Mouse (Mus musculus): ENCODE measurements around the gene Adgrl2. TPM values are rescaled to one million over a fixed set of nuclear protein-coding genes. Genes with fewer than 3 reads are reported as not detected.

Gene Adgrl2
- 1 to 10 TPM; 1.2 to 2.3 TPM for total RNA-seq (2023)

DNA sequence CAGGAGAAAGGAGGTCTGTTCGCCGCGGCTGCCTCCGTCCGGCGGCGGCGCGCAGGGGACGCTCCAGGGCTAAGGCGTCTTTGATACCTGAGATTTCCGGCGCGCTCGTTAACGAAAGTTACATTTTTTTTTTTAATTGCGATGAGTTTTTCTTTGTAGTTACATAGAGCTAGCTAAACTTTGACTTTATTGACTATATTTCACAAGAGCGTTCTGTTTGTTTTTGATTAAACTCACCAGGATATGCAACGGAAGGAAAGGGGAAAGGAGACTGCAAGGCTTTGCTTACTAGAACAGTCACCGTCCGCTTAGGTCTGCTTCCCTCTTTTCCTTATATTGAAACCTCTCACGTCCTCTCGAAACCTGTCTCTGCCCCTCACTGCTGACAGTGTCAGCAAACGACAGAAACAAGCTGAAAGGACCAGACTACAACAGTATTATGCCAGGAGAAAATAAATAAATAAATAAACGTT is at the start of gene Adgrl2:
Adgrl2 (minus strand) TSS at position 25 of the 473 bp plus-strand sequence.

Measured in neutrophil, adult 59 days (primary cell).